In genomic region chr1:134960634-134961033, GRCm38 (mm10) we compare ENCODE assay signal across 15 mouse cellular contexts. TPM values are rescaled to one million over a fixed set of nuclear protein-coding genes. Genes with fewer than 3 reads are reported as not detected.
A peak's percentile ranks its signal among the peaks of the same experiment; 100 is the strongest.
DNase-seq lines count a peak whose midpoint lies in the region; ATAC-seq and TF ChIP-seq lines count a peak whose summit lies in the region.
"Had no signal": no experiment of that assay in that cellular context is flagged by ENCODE, and none has a peak within 500 bp of the region (broad histone marks: within the 10 kb centered on the region; RNA-seq: fewer than 3 reads in every experiment).

No protein-coding gene starts in this region.

- H3K9me3 ChIP-seq in hindbrain, postnatal 0 days (ENCODE audit: low read length): no peaks in the 10 kb centered on the region
- no peaks in the 10 kb centered on the region for H3K9me3 ChIP-seq in hindbrain, embryonic 10.5 days
- H3K9me3 ChIP-seq in stomach, postnatal 0 days (ENCODE audit: control insufficient read depth, low read length): no peaks in the 10 kb centered on the region
- H3K9me3 ChIP-seq: embryonic facial prominence, embryonic 12.5 days had no signal

- TF ChIP-seq EP300 in stomach, postnatal 0 days (optimal IDR thresholded peaks at IDR 0.05): no peak

- no peak overlapping the region for H3K9ac ChIP-seq in hindbrain, postnatal 0 days (replicated peaks; ENCODE audit: low read length)
- no peak overlapping the region for H3K9ac ChIP-seq in stomach, postnatal 0 days (ENCODE audit: low read length)
- H3K9ac ChIP-seq: embryonic facial prominence, embryonic 12.5 days had no signal

- 68% methylated on average over 7 of the region's 7 CpGs for WGBS in hindbrain, postnatal 0 days
- 64% methylated on average over 7 of the region's 7 CpGs for WGBS in hindbrain, embryonic 10.5 days
- 69% methylated on average over 7 of the region's 7 CpGs for WGBS in thymus, adult 2 months
- WGBS in stomach, postnatal 0 days: 55% methylated on average over 7 of the region's 7 CpGs

- TF ChIP-seq CTCF in hindbrain, postnatal 0 days (IDR thresholded peaks at IDR 0.05; ENCODE audit: low read depth): peak; percentile 56
- no peak for TF ChIP-seq CTCF in thymus, adult 2 months (IDR thresholded peaks at IDR 0.05; ENCODE audit: borderline replicate concordance, control insufficient read depth, extremely low read depth, insufficient read depth, low read length, poor library complexity)
- peak; percentile 69 for TF ChIP-seq CTCF in stomach, postnatal 0 days (IDR thresholded peaks at IDR 0.05; ENCODE audit: low read depth)

- TF ChIP-seq POLR2A in thymus, adult 2 months (IDR thresholded peaks at IDR 0.05; ENCODE audit: control insufficient read depth, extremely low read depth, insufficient read depth, low read length, poor library complexity): no peak

- no peak for ATAC-seq in hindbrain, postnatal 0 days
- no peak for ATAC-seq in stomach, postnatal 0 days (ENCODE audit: low FRiP score, low TSS enrichment)

- H3K4me3 ChIP-seq in hindbrain, postnatal 0 days (ENCODE audit: low read length): no peak overlapping the region
- H3K4me3 ChIP-seq in hindbrain, embryonic 10.5 days: no peak overlapping the region
- no peak overlapping the region for H3K4me3 ChIP-seq in thymus, adult 2 months (ENCODE audit: control insufficient read depth, insufficient read depth, low read length)
- H3K4me3 ChIP-seq in stomach, postnatal 0 days (ENCODE audit: low read depth, low read length): no peak overlapping the region
- H3K4me3 ChIP-seq: embryonic facial prominence, embryonic 12.5 days had no signal

- no peak overlapping the region for H3K27ac ChIP-seq in hindbrain, postnatal 0 days
- H3K27ac ChIP-seq in hindbrain, embryonic 10.5 days: no peak overlapping the region
- no peak overlapping the region for H3K27ac ChIP-seq in thymus, adult 2 months (ENCODE audit: control insufficient read depth, insufficient read depth, low read length)
- H3K27ac ChIP-seq in stomach, postnatal 0 days (replicated peaks): no peak overlapping the region
- H3K27ac ChIP-seq: embryonic facial prominence, embryonic 12.5 days had no signal

- peak; percentile 38 for DNase-seq in hindbrain, postnatal 0 days (ENCODE audit: low spot score)
- no peak for DNase-seq in hindbrain, embryonic 10.5 days (ENCODE audit: low spot score)
- DNase-seq in thymus, postnatal 0 days (ENCODE audit: low spot score): peak; percentile 14
- DNase-seq in thymus, adult 2 months: no peak
- peak; percentile 50 for DNase-seq in R1 (ENCODE audit: low read depth, low spot score)
- no peak for DNase-seq in stomach, postnatal 0 days (ENCODE audit: low spot score)
- DNase-seq in B cell, adult 2 months: no peak
- DNase-seq in testis, postnatal 14 days (ENCODE audit: low spot score): no peak
- DNase-seq: adrenal gland, postnatal 10 days; cerebellum, postnatal 14 days; heart, adult 18-20 months; heart, postnatal 10 days; left cerebral cortex, postnatal 4 days; thymus, postnatal 14 days had no signal

- no peak overlapping the region for H3K4me2 ChIP-seq in hindbrain, postnatal 0 days (ENCODE audit: low read depth, low read length)
- no peak overlapping the region for H3K4me2 ChIP-seq in stomach, postnatal 0 days (replicated peaks; ENCODE audit: low read depth)
- H3K4me2 ChIP-seq: embryonic facial prominence, embryonic 12.5 days had no signal

- H3K36me3 ChIP-seq in hindbrain, postnatal 0 days (ENCODE audit: insufficient read depth, low read length): no peaks in the 10 kb centered on the region
- H3K36me3 ChIP-seq in hindbrain, embryonic 10.5 days: peaks cover 9% of the 10 kb centered on the region
- H3K36me3 ChIP-seq in thymus, adult 2 months (ENCODE audit: control insufficient read depth, insufficient read depth, low read length): no peaks in the 10 kb centered on the region
- no peaks in the 10 kb centered on the region for H3K36me3 ChIP-seq in stomach, postnatal 0 days (ENCODE audit: control insufficient read depth, insufficient read depth, low read length)
- H3K36me3 ChIP-seq: embryonic facial prominence, embryonic 12.5 days had no signal

- no peaks in the 10 kb centered on the region for H3K4me1 ChIP-seq in hindbrain, postnatal 0 days (ENCODE audit: insufficient read depth, low read length)
- H3K4me1 ChIP-seq in hindbrain, embryonic 10.5 days (replicated peaks): peaks cover 23% of the 10 kb centered on the region
- peaks cover 3% of the 10 kb centered on the region; the same call in 1 of the 2 replicates for H3K4me1 ChIP-seq in thymus, adult 2 months (replicated peaks; ENCODE audit: control insufficient read depth, insufficient read depth, low read length)
- H3K4me1 ChIP-seq in stomach, postnatal 0 days (replicated peaks; ENCODE audit: control insufficient read depth, insufficient read depth): no peaks in the 10 kb centered on the region

- no peaks in the 10 kb centered on the region for H3K27me3 ChIP-seq in hindbrain, postnatal 0 days (ENCODE audit: insufficient read depth, low read length)
- H3K27me3 ChIP-seq in hindbrain, embryonic 10.5 days (ENCODE audit: insufficient read depth, poor library complexity, severe bottlenecking): 0 out of 2 replicates have a peak, but pooled peaks cover 6% of the 10 kb centered on the region
- no peaks in the 10 kb centered on the region for H3K27me3 ChIP-seq in thymus, adult 2 months (ENCODE audit: control insufficient read depth, insufficient read depth, low read length)
- H3K27me3 ChIP-seq in stomach, postnatal 0 days (ENCODE audit: control insufficient read depth, insufficient read depth, low read length): no peaks in the 10 kb centered on the region
- H3K27me3 ChIP-seq: embryonic facial prominence, embryonic 12.5 days had no signal

RNA-seq across cellular contexts. Expression of gene Ube2t, which starts 1.7 kb away (rescaled TPM):
- total RNA-seq in hindbrain, postnatal 0 days (2014; rRNA removed): 4.5 and 5.3 TPM in 2 replicates
- 9.7 and 10.2 TPM in 2 replicates for polyA plus RNA-seq in hindbrain, postnatal 0 days (2015; fragmentation: Nextera tagmentation; extraction: Ambion mirVana)
- 47.8 and 62.8 TPM in 2 replicates for polyA plus RNA-seq in hindbrain, embryonic 10.5 days (2016; fragmentation: Nextera tagmentation; extraction: Ambion mirVana)
- polyA plus RNA-seq in thymus, postnatal 0 days (2015; fragmentation: Nextera tagmentation; extraction: Ambion mirVana): 51.6 and 57.5 TPM in 2 replicates
- polyA plus RNA-seq in thymus, adult 2 months (2012; rRNA removed): 15.1 and 22.9 TPM in 2 replicates
- polyA plus RNA-seq in stomach, postnatal 0 days (2015; fragmentation: Nextera tagmentation; extraction: Ambion mirVana): 10.5 and 13.4 TPM in 2 replicates

RNA-seq across cellular contexts. Expression of gene Ppp1r12b, which starts 4.9 kb away (rescaled TPM):
- 26.6 and 36.6 TPM in 2 replicates for total RNA-seq in hindbrain, postnatal 0 days (2014; rRNA removed)
- 12.5 and 12.9 TPM in 2 replicates for polyA plus RNA-seq in hindbrain, postnatal 0 days (2015; fragmentation: Nextera tagmentation; extraction: Ambion mirVana)
- polyA plus RNA-seq in hindbrain, embryonic 10.5 days (2016; fragmentation: Nextera tagmentation; extraction: Ambion mirVana): 6.7 and 7.2 TPM in 2 replicates
- 4.5 and 7.0 TPM in 2 replicates for polyA plus RNA-seq in thymus, postnatal 0 days (2015; fragmentation: Nextera tagmentation; extraction: Ambion mirVana)
- 15.7 and 16.0 TPM in 2 replicates for polyA plus RNA-seq in thymus, adult 2 months (2012; rRNA removed)
- polyA plus RNA-seq in stomach, postnatal 0 days (2015; fragmentation: Nextera tagmentation; extraction: Ambion mirVana): 12.5 and 13.3 TPM in 2 replicates

Comparison
In these comparisons a context has a peak if more than half of its experiments do, and no peak if none do; other contexts are left out.
1. DNase-seq: peak in hindbrain, postnatal 0 days (single experiment), thymus, postnatal 0 days (single experiment) and R1 (single experiment); none in hindbrain, embryonic 10.5 days (single experiment), thymus, adult 2 months (single experiment), stomach, postnatal 0 days (single experiment), B cell, adult 2 months (0 of 2) and testis, postnatal 14 days (single experiment).